Mouse (Mus musculus) bone marrow macrophage, adult 2 months (primary cell): Measurements from ENCODE around the gene Slc41a3. TPM values are rescaled to one million over a fixed set of nuclear protein-coding genes. Genes with fewer than 3 reads are reported as not detected.
"Not testable (repeated sequence)": the region's sequence is repeated elsewhere in the genome, so short reads cannot be mapped to it uniquely, and the experiment has no call there.

ENCODE experiments used
- H3K27ac ChIP-seq: 2 replicates; pipeline ENCODE4 v1.5.1; 2012; ENCODE audit warnings: low read depth, low read length; ENCODE audit not compliant: insufficient read depth
- H3K4me1 ChIP-seq: 2 replicates; pipeline ENCODE4 v1.6.1; 2012; ENCODE audit warnings: low read length; ENCODE audit not compliant: control insufficient read depth, insufficient read depth
- H3K4me3 ChIP-seq: 2 replicates; pipeline ENCODE4 v1.5.1; 2012; ENCODE audit warnings: mild to moderate bottlenecking, low read length, moderate library complexity; ENCODE audit not compliant: insufficient read depth
- CTCF ChIP-seq: IDR thresholded peaks from 2 replicates; pipeline ENCODE4 v1.5.1; 2012; ENCODE audit warnings: low read depth, mild to moderate bottlenecking, low read length, moderate library complexity
- POLR2A ChIP-seq: IDR thresholded peaks from 2 replicates; pipeline ENCODE4 v1.6.1; 2012; ENCODE audit warnings: mild to moderate bottlenecking, low read depth, low read length, borderline replicate concordance
- polyA plus RNA-seq: library from polyadenylated mRNA; stranded (reverse); fragments of >200 nt; gene quantifications from 2 replicates; pipeline ENCODE4 v1.2.4, GENCODE M21; 2012; ENCODE audit not compliant: missing spikeins, insufficient read depth, insufficient read length

Slc41a3 gene
- polyA plus RNA-seq, 1 experiment = 14.7 TPM

- no peak overlapping the region for H3K4me3 ChIP-seq
- H3K27ac ChIP-seq = no peak overlapping the region
- H3K4me1 ChIP-seq = no peaks in the 10 kb centered on the region
- no peak for TF ChIP-seq POLR2A
- no peak for TF ChIP-seq CTCF
Observed at GRCm38 (mm10) chr6:90622758-90623455, 18.4 kb downstream of the Slc41a3 start.

- H3K27ac ChIP-seq = no peak overlapping the region
- TF ChIP-seq CTCF (no peak), POLR2A (no peak)
- H3K4me1 ChIP-seq = no peaks in the 10 kb centered on the region
- H3K4me3 ChIP-seq = no peak overlapping the region
Observed at GRCm38 (mm10) chr6:90623456-90623836, 18.9 kb downstream of the Slc41a3 start.

- no peaks in the 10 kb centered on the region for H3K4me1 ChIP-seq
- no peak for TF ChIP-seq CTCF
- no peak for TF ChIP-seq POLR2A
- H3K4me3 ChIP-seq = no peak overlapping the region
- H3K27ac ChIP-seq = no peak overlapping the region
Observed at GRCm38 (mm10) chr6:90624184-90624583, 19.7 kb downstream of the Slc41a3 start.

GRCm38 (mm10) chr6:90624733-90625132 is 20.2 kb downstream of the Slc41a3 start:
- no peak for TF ChIP-seq POLR2A
- no peak for TF ChIP-seq CTCF
- Histone ChIP-seq H3K4me1 (no peaks in the 10 kb centered on the region), H3K27ac (no peak overlapping the region), H3K4me3 (no peak overlapping the region)

GRCm38 (mm10) chr6:90625207-90625994 is 20.9 kb downstream of the Slc41a3 start:
- Histone ChIP-seq H3K4me1 (no peaks in the 10 kb centered on the region), H3K27ac (no peak overlapping the region), H3K4me3 (no peak overlapping the region)
- TF ChIP-seq POLR2A = no peak
- TF ChIP-seq CTCF = no peak

- H3K4me3 ChIP-seq = no peak overlapping the region
- no peak overlapping the region for H3K27ac ChIP-seq
- H3K4me1 ChIP-seq = no peaks in the 10 kb centered on the region
- TF ChIP-seq CTCF (no peak), POLR2A (no peak)
Observed at GRCm38 (mm10) chr6:90627556-90627955, 23.0 kb downstream of the Slc41a3 start.

GRCm38 (mm10) chr6:90629506-90629905 is 25.0 kb downstream of the Slc41a3 start:
- H3K4me3 ChIP-seq = no peak overlapping the region
- H3K4me1 ChIP-seq = no peaks in the 10 kb centered on the region
- TF ChIP-seq CTCF (no peak), POLR2A (no peak)
- H3K27ac ChIP-seq = no peak overlapping the region

GRCm38 (mm10) chr6:90630427-90630826 is 25.9 kb downstream of the Slc41a3 start:
- H3K4me3 ChIP-seq = no peak overlapping the region
- H3K4me1 ChIP-seq = no peaks in the 10 kb centered on the region
- TF ChIP-seq POLR2A (no peak), CTCF (no peak)
- H3K27ac ChIP-seq = no peak overlapping the region

- not testable (repeated sequence) for H3K4me1 ChIP-seq, H3K27ac ChIP-seq, H3K4me3 ChIP-seq
- peak; percentile 52 for TF ChIP-seq CTCF
Observed at GRCm38 (mm10) chr6:90632526-90632925, 28.0 kb downstream of the Slc41a3 start.

- no peak overlapping the region for H3K27ac ChIP-seq
- H3K4me3 ChIP-seq = no peak overlapping the region
- TF ChIP-seq CTCF = no peak
- TF ChIP-seq POLR2A = no peak
- H3K4me1 ChIP-seq = no peaks in the 10 kb centered on the region
Observed at GRCm38 (mm10) chr6:90635081-90635480, 30.6 kb downstream of the Slc41a3 start.

GRCm38 (mm10) chr6:90635611-90636010 is 31.1 kb downstream of the Slc41a3 start:
- no peak overlapping the region for H3K27ac ChIP-seq
- no peaks in the 10 kb centered on the region for H3K4me1 ChIP-seq
- TF ChIP-seq CTCF (no peak), POLR2A (no peak)
- no peak overlapping the region for H3K4me3 ChIP-seq
